Mouse (Mus musculus) stomach, postnatal 0 days (tissue): ENCODE data around the gene Dcun1d4.

ENCODE experiments used
- CTCF ChIP-seq: IDR thresholded peaks from 2 replicates; pipeline ENCODE4 v1.5.1; 2016; ENCODE audit warnings: antibody characterized with exemption, low read depth, mild to moderate bottlenecking, moderate library complexity
- EP300 ChIP-seq: optimal IDR thresholded peaks from 2 replicates; pipeline ENCODE3; 2016; ENCODE audit warnings: antibody characterized with exemption

DNA sequence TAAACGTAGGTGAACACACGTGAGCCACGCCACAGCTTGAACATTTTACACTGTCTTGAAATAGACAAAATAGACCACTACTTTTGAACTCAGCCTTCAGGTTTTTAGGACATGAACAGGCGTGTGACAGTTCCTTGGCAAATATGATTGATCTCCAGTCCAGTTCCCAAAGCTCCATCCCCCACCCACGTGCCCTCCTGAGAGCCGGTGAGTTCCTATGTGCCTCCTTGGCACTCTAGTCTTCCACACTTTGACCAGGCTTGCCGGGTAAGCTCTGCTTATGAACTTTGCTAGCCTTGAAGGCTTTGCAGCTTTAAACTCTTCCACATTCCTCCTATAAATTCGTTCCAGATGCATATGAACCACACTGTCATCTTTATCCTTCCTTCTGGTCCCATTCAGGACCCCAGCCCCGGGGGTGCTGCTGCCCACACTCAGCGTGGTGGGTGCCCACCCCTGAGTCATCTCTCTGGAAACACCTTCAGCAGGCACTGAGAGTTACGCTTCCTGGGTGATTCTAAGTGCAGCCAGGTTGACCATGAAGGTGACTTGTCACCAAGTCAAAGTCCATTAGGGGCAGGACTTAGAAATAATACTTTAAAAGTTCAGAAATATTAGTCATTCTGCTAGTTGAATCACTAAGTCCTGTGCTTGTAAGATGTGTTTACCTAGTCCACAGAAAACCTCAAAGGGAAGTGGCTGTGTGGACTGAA, 57.9 kb downstream of the Dcun1d4 start:
- TF ChIP-seq CTCF (no peak), EP300 (no peak)
